Mouse (Mus musculus) embryonic facial prominence, embryonic 11.5 days (tissue): ENCODE data around the gene Pla2g12b. TPM values are rescaled to one million over a fixed set of nuclear protein-coding genes. Genes with fewer than 3 reads are reported as not detected.
A peak's percentile ranks its signal among the peaks of the same experiment; 100 is the strongest.

ENCODE experiments used
- ATAC-seq: fragments of 200-750 bp; cut with Nextera tagmentation; replicated peaks from 2 replicates; pipeline ENCODE4 v1.8.0; 2017; ENCODE audit warnings: low read depth; ENCODE audit not compliant: insufficient number of reproducible peaks, low FRiP score, low TSS enrichment
- DNase-seq: peaks from one replicate; pipeline ENCODE4 v3.0.0-alpha.2; 2015; ENCODE audit warnings: low spot score
- H3K27ac ChIP-seq: fragments of 300-500 bp; sonication (generic); replicated peaks from 2 replicates; pipeline ENCODE4 v1.5.1; 2014; ENCODE audit warnings: mild to moderate bottlenecking, low read depth, low read length, control low read depth
- H3K27me3 ChIP-seq: fragments of 300-500 bp; sonication (generic); 2 replicates; pipeline ENCODE4 v1.6.1; 2014; ENCODE audit warnings: mild to moderate bottlenecking, low read length, moderate library complexity, mixed read lengths; ENCODE audit not compliant: control insufficient read depth, insufficient read depth
- H3K36me3 ChIP-seq: fragments of 300-500 bp; sonication (generic); replicated peaks from 2 replicates; pipeline ENCODE4 v1.6.1; 2014; ENCODE audit warnings: low read depth, mild to moderate bottlenecking, low read length, moderate library complexity, mixed read lengths; ENCODE audit not compliant: control insufficient read depth, insufficient read depth
- H3K4me1 ChIP-seq: fragments of 300-500 bp; sonication (generic); 2 replicates; pipeline ENCODE4 v1.6.1; 2014; ENCODE audit warnings: low read length, mixed read lengths; ENCODE audit not compliant: control insufficient read depth, insufficient read depth
- H3K4me2 ChIP-seq: fragments of 300-500 bp; sonication (generic); 2 replicates; pipeline ENCODE4 v1.6.1; 2014; ENCODE audit warnings: low read depth, mild to moderate bottlenecking, control low read depth, low read length, moderate library complexity
- H3K4me3 ChIP-seq: fragments of 300-500 bp; sonication (generic); 2 replicates; pipeline ENCODE4 v1.5.1; 2014; ENCODE audit warnings: low read depth, low read length, control low read depth
- H3K9ac ChIP-seq: fragments of 300-500 bp; sonication (generic); replicated peaks from 2 replicates; pipeline ENCODE4 v1.6.1; 2014; ENCODE audit warnings: mild to moderate bottlenecking, control low read depth, low read length
- H3K9me3 ChIP-seq: fragments of 300-500 bp; sonication (generic); replicated peaks from 2 replicates; pipeline ENCODE4 v1.6.1; 2016; ENCODE audit warnings: mild to moderate bottlenecking, low read length, inconsistent platforms, mixed read lengths; ENCODE audit not compliant: control insufficient read depth
- WGBS: fragments of 180-500 bp; shearing (Covaris S2); extraction: QIAGEN DNeasy Blood & Tissue Kit; methylation state at CpG from one replicate; pipeline ENCODE4 v1.1.7; 2014; 5-methylcytosine and 5-hydroxymethylcytosine counted together
- polyA plus RNA-seq: library from polyadenylated mRNA; unstranded; fragments of >200 nt; fragmentation: Nextera tagmentation; extraction: Ambion mirVana; gene quantifications from 2 replicates; pipeline ENCODE4 v1.2.1, GENCODE M21; 2014

Pla2g12b gene
- polyA plus RNA-seq, 1 experiment from 2014 or later, result 0.25 TPM

GRCm38 (mm10) chr10:59447546-59447945, 44.1 kb downstream of the Pla2g12b start:
- ATAC-seq (no peak), DNase-seq (no peak)
- 66% methylated on average over 9 of the region's 9 CpGs for WGBS
- Histone ChIP-seq H3K36me3 (no peaks in the 10 kb centered on the region), H3K27ac (no peak overlapping the region), H3K9me3 (no peaks in the 10 kb centered on the region), H3K4me2 (no peak overlapping the region), H3K4me1 (no peaks in the 10 kb centered on the region), H3K4me3 (no peak overlapping the region), H3K27me3 (no peaks in the 10 kb centered on the region), H3K9ac (no peak overlapping the region)

- Histone ChIP-seq H3K4me3 (no peak overlapping the region), H3K9ac (no peak overlapping the region), H3K4me1 (no peaks in the 10 kb centered on the region), H3K9me3 (no peaks in the 10 kb centered on the region), H3K27me3 (no peaks in the 10 kb centered on the region), H3K36me3 (no peaks in the 10 kb centered on the region), H3K27ac (no peak overlapping the region), H3K4me2 (no peak overlapping the region)
- WGBS, result 51% methylated on average over 5 of the region's 5 CpGs
- ATAC-seq (0 out of 2 replicates have a peak, but pooled peaks have one; percentile 65), DNase-seq (peak; percentile 56)
Observed at GRCm38 (mm10) chr10:59451839-59452238, 48.4 kb downstream of the Pla2g12b start.

- Histone ChIP-seq H3K9ac (no peak overlapping the region), H3K27ac (no peak overlapping the region), H3K4me1 (no peaks in the 10 kb centered on the region), H3K36me3 (no peaks in the 10 kb centered on the region), H3K4me2 (no peak overlapping the region), H3K4me3 (no peak overlapping the region), H3K9me3 (no peaks in the 10 kb centered on the region), H3K27me3 (no peaks in the 10 kb centered on the region)
- ATAC-seq (no peak), DNase-seq (no peak)
- WGBS, result 95% methylated on average over 15 of the region's 15 CpGs
Observed at GRCm38 (mm10) chr10:59454631-59455030, 51.2 kb downstream of the Pla2g12b start.

- DNase-seq (no peak), ATAC-seq (no peak)
- Histone ChIP-seq H3K9me3 (no peaks in the 10 kb centered on the region), H3K9ac (no peak overlapping the region), H3K4me3 (no peak overlapping the region), H3K4me1 (no peaks in the 10 kb centered on the region), H3K36me3 (no peaks in the 10 kb centered on the region), H3K27me3 (no peaks in the 10 kb centered on the region), H3K27ac (no peak overlapping the region), H3K4me2 (no peak overlapping the region)
- 92% methylated on average over 12 of the region's 12 CpGs for WGBS
Observed at GRCm38 (mm10) chr10:59459767-59460166, 56.3 kb downstream of the Pla2g12b start.

GRCm38 (mm10) chr10:59462307-59462706, 58.8 kb downstream of the Pla2g12b start:
- Histone ChIP-seq H3K4me3 (no peak overlapping the region), H3K27me3 (no peaks in the 10 kb centered on the region), H3K27ac (no peak overlapping the region), H3K9me3 (no peaks in the 10 kb centered on the region), H3K4me2 (no peak overlapping the region), H3K9ac (no peak overlapping the region), H3K36me3 (no peaks in the 10 kb centered on the region), H3K4me1 (peaks cover 3% of the 10 kb centered on the region; the same call in 1 of the 2 replicates)
- ATAC-seq (no peak), DNase-seq (no peak)
- 83% methylated on average over 6 of the region's 6 CpGs for WGBS

- Histone ChIP-seq H3K9me3 (no peaks in the 10 kb centered on the region), H3K27me3 (no peaks in the 10 kb centered on the region), H3K9ac (no peak overlapping the region), H3K36me3 (no peaks in the 10 kb centered on the region), H3K27ac (no peak overlapping the region), H3K4me2 (no peak overlapping the region), H3K4me3 (no peak overlapping the region), H3K4me1 (peaks cover 3% of the 10 kb centered on the region; the same call in 1 of the 2 replicates)
- WGBS, result 68% methylated on average over 3 of the region's 3 CpGs
- DNase-seq (no peak), ATAC-seq (no peak)
Observed at GRCm38 (mm10) chr10:59465546-59465945, 62.1 kb downstream of the Pla2g12b start.

- WGBS, result 62% methylated on average over 4 of the region's 4 CpGs
- Histone ChIP-seq H3K36me3 (no peaks in the 10 kb centered on the region), H3K9me3 (no peaks in the 10 kb centered on the region), H3K4me1 (peaks cover 3% of the 10 kb centered on the region; the same call in 1 of the 2 replicates), H3K27me3 (no peaks in the 10 kb centered on the region), H3K9ac (no peak overlapping the region), H3K4me2 (no peak overlapping the region), H3K4me3 (no peak overlapping the region), H3K27ac (no peak overlapping the region)
- ATAC-seq (no peak), DNase-seq (no peak)
Observed at GRCm38 (mm10) chr10:59466626-59467025, 63.2 kb downstream of the Pla2g12b start.

GRCm38 (mm10) chr10:59467297-59467696, 63.8 kb downstream of the Pla2g12b start:
- H3K27ac ChIP-seq, result no peak overlapping the region
- WGBS, result 85% methylated on average over 12 of the region's 12 CpGs
- ATAC-seq (no peak), DNase-seq (no peak)
- no peak overlapping the region for H3K9ac ChIP-seq
- H3K36me3 ChIP-seq, result no peaks in the 10 kb centered on the region
- no peak overlapping the region for H3K4me2 ChIP-seq
- peaks cover 3% of the 10 kb centered on the region; the same call in 1 of the 2 replicates for H3K4me1 ChIP-seq
- no peaks in the 10 kb centered on the region for H3K27me3 ChIP-seq
- no peak overlapping the region for H3K4me3 ChIP-seq
- H3K9me3 ChIP-seq, result no peaks in the 10 kb centered on the region
